Mouse (Mus musculus) skeletal muscle tissue, adult 2 months (tissue): ENCODE results near the gene Srf.
A peak's percentile ranks its signal among the peaks of the same experiment; 100 is the strongest.
"Not testable (repeated sequence)": the region's sequence is repeated elsewhere in the genome, so short reads cannot be mapped to it uniquely, and the experiment has no call there.

Source experiments
- DNase-seq: peaks from one replicate; pipeline ENCODE4 v3.0.0-alpha.2; 2012; ENCODE audit warnings: low read depth, low spot score

Srf gene

DNA sequence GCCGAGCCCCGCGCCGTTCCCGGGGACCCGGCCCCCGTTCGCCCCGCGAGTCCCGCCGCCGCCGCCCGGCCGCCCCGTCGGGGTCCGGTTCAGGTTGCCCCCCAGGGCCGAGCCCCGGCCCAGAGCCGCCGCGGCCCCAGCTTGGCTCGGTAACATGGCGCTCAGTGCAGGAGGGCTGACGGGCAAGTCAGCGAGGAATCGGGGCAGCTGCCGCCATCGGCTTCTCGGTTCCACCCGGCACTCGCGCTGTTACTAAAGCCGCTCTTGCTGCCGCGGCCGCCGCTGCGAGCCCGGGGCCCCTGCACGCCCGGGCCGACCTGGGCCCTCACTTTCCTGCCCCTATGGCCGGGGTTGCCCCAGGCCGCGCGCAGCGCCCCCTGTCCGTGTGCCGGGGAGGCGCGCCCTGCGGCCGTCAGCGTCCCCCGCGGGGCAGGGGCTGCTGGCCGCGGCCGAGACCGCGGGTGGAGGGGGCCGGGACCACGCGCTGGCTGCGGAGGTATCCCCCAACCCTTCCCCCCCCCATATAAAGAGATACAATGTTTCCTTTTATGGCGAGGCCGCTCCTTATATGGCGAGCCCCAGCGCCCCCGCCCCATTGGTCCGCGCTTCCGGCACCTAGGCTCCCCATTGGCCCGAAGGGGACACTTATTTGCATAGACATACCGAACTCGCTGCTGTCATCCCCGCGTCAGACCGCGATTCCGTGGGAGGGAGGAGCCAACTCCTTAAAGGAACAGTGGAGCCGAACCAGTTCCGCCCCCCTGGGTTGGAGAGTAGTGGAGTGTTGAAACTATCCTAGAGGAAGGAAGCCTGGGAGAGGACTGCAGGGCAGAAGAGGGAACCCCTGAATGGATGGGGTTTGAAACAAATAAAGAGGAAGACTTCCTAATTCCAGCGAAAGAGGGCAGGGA lies at the start of gene Srf:
Gene Srf (minus strand): TSS at position 503 of the 911 bp plus-strand sequence.
- DNase-seq, result peak; percentile 97

- no peak for DNase-seq
Measured at GRCm38 (mm10) chr17:46605126-46605525, 49.2 kb upstream of the Srf start.

DNA sequence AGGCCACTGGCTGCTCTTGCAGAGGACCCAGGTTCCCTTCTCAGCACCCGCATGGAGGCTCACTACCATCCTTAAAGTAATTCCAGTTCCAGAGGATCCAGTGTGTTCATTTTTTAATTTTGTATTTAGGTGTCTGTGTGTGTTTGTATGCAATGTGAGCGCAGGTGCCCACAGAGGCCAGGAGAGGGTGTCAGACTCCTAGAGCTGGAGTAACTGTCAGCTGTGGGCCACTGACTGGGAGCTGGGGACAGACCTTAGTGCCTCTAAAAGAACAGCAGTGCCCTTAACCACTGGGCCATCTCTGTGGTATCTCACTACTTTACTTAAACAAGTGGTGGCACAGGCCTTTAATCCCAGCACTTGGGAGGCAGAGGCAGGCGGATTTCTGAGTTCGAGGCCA lies 47.3 kb upstream of the Srf start:
- DNase-seq, result no peak

DNA sequence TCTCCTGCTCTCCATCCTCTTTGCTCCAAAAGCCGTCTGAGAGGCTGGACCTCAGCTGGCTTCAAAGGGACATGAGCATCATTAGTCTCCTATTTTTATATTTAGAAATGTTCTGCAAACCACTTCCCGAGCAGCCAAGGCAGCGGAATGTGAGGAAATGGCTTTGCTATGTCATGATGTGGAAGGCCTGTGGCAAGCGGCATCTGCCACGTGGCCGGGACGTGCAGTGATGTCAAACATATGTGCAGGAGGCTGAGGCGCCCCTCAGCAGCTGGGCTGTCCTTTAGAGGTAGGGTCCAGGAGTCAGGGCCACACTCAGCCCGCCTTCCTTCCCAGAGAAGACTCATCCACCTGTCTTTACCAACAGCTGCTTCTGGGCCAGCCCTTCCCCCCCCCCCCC lies 46.2 kb upstream of the Srf start:
- DNase-seq, result no peak

DNA sequence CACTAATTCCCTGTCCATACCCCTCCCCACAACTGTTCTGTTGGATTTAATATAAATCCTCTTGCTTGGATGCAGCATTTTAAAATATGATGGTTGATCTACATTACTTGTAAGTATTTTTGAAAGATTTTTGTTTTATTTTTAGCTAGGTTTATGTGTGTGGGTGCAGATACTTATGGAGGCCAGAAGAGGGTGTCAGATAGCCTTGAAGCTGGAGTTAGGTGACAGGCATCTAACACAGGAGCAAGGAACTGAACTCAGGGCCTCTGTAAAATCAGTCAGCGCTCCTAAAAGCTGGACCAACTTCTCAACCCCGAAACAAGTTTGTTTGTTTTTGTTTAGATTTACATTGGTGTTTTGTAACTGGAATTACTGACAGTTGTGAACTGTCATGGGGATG lies 44.6 kb upstream of the Srf start:
- DNase-seq, result no peak

GRCm38 (mm10) chr17:46598963-46599362 lies 43.0 kb upstream of the Srf start:
- DNase-seq, result no peak

DNA sequence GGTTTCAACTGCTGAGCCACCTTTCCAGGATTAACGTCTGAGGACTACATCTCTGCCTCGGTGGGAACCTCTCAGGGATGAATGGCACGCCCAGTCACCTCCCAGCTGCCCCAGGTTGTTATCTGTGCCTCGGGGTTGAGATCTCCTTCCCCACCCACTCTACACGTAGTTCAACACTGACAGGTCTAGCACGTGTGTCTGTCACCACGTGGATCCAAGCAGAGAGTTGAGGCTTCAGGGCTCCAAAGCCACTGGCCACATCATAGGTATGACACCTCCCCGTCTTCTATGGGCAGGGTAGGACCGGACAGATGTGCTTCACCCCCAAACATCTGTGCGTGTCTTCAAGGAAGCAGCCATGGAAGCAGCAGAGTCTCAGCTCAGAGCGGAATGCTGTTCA lies 42.0 kb upstream of the Srf start:
- DNase-seq, result no peak

GRCm38 (mm10) chr17:46595336-46595735 lies 39.4 kb upstream of the Srf start:
- DNase-seq, result no peak

DNA sequence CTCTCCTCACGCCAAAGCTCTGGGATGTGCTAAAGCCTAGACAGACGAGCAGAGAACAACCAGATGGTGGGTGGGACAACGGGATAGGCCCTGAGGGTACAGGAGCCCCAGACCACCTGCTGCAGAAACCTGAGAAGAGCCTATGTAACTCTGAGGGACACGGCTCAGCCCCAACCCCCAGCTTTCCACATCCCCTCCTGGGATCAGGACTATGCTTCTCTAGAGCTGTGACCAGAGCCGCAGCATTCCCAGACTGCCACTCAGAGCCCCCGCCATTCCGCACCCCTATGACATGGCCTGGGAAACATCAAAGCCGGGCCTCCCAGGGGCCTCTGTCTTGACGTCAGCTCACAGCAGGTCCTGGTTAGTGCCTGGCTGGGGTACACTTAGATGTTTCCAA lies 38.6 kb upstream of the Srf start:
- DNase-seq, result no peak

DNA sequence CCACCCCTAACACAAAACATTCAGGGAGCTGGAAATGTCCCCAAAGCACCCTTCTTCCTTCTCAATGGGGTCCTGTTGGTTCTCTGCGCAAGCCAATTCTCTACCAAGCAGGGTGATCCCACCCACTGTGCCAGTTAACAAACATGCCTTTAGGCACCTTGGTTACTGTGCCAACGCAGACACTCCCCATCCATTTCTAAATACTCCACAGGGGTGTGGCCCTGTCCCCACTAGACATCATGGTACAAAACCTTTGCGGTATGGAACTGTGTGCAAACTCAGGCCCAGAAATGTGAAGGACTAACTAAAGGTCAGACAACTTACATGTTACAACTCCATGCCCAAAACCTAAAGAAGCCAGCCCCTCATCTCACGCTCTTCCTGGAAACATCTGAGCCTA lies 37.1 kb upstream of the Srf start:
- no peak for DNase-seq

DNA sequence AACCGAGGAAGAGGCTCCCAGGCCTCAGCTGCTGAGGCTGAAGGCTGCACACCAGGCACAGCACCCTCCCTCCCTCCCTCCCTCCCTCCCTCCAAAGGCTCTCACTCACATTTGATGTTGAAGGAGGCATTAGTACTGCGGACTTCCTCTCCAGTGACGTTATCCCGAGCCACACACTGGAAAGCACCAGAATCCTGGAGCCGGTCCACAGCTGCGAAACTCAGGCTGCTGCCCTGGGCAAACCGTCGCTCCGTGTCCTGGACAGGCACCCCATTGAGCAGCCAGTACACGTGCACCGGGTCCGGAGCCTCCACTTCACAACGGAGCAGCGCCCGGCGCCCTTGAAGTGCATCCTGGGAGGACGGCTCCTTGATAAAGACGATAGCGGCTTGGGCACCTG lies 35.4 kb upstream of the Srf start:
- DNase-seq, result no peak

GRCm38 (mm10) chr17:46590439-46590838 lies 34.5 kb upstream of the Srf start:
- no peak for DNase-seq

DNA sequence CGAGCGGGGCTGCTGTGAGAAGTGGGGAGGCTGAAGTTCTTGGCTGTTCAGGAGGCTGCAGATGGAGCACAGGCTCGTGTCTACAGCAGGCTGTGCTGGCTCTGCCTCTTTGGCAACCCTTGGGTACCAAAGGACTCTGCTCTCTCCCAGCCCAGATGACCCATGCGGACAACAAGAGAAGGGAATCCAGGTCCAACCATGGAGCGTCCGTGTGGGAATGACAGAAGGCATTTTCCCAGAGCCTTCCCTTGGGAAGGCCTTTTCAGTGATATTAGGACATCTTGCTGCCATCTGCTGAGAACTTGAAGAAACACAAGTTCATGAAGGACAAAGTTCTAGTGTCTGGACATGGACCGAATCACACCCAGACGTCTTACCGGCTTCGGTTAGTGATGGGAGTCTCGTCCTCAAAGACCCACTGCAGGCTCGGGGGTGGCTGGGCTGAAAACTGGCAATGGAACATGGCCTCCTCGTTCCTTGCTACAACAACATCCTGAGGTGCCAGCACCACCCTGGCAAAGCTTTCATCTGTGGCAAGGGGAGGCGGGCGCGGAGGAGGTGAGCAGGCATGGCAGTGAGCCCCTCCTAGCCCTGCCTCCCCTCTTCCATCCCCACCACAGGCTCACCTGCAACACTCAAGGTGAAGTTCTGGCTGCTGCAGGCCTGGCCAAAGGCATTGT lies 33.8 kb upstream of the Srf start:
- no peak for DNase-seq

DNA sequence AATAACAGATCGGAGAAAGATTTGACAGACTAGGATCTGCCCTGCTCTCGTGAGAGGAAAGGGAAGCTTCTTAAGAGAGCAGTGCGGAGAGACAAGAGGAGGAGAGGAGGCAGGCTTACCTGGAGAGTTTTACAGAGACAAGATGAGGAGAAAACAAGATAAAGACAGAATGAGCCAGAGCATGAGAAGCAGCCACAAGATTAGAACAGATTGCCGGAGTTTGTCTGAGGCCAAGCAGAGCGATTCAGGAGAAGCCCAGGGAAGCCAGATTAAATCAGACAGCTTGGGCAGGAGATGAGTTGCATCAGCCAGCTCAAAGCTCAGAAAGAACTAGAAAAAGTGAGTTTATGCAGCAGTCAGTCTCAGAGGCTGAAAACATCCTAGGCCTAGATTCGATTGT lies 32.9 kb upstream of the Srf start:
- no peak for DNase-seq

- no peak for DNase-seq
Measured at GRCm38 (mm10) chr17:46588173-46588572, 32.2 kb upstream of the Srf start.

DNA sequence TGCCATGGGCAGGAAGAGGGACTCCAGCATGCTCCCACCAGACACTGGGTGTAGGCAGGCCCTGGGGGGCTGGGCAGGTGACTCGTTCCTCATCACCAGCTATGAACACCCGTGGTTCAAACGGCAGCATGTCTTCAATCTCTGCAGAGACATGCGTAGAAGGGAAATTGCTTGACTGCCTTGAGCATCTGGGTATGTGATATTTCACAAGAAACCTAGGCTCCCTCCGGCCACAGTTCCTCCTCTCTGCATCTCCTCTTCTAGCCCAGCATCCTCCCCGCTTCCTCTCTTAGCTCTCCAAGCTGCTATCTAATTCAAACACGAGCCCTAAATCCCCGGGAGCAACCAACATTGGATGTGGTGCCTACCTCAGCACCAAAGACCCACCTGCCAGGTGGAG lies 30.4 kb upstream of the Srf start:
- DNase-seq, result no peak

- no peak for DNase-seq
Measured at GRCm38 (mm10) chr17:46578650-46579049, 22.7 kb upstream of the Srf start.

- no peak for DNase-seq
Measured at GRCm38 (mm10) chr17:46576070-46576469, 20.1 kb upstream of the Srf start.

GRCm38 (mm10) chr17:46574535-46574934 lies 18.6 kb upstream of the Srf start:
- DNase-seq, result no peak

DNA sequence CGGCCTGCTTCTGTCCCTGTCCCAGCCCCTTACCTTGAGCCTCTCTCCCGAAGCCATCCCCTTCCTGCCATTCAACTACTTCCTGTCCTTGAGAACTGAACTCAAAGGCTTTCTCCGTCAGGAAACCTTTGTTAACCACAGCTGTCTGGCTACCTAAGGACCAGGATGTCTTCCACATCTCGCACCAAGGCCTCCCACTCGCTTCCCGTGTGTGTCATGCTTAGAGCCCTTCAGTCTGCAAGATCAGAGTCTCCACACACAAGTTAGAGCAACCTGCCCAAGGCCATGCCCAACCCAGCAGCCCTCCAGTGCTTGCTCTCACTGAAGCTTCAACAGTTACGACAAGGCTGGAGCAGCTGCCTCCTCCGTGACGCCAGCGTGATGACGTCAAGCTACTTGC lies 15.0 kb upstream of the Srf start:
- DNase-seq, result no peak

- DNase-seq, result no peak
Measured at GRCm38 (mm10) chr17:46559146-46559545, 3.2 kb upstream of the Srf start.

GRCm38 (mm10) chr17:46558151-46558550 lies 2.2 kb upstream of the Srf start:
- no peak for DNase-seq

- DNase-seq, result not testable (repeated sequence)
Measured at GRCm38 (mm10) chr17:46557321-46557720, 1.3 kb upstream of the Srf start.
